Mouse (Mus musculus) gastrocnemius, adult 2 months (tissue): ENCODE measurements around the gene Mmd2. TPM values are rescaled to one million over a fixed set of nuclear protein-coding genes. Genes with fewer than 3 reads are reported as not detected.

Experiments
- DNase-seq: peaks from one replicate; pipeline ENCODE4 v3.0.0; 2022
- H3K27ac ChIP-seq: fragments of 200-600 bp; 2 replicates; pipeline ENCODE4 v1.8.1; 2022; ENCODE audit warnings: mild to moderate bottlenecking
- H3K4me3 ChIP-seq: fragments of 200-600 bp; 2 replicates; pipeline ENCODE4 v1.8.1; 2022; ENCODE audit warnings: mild to moderate bottlenecking, moderate library complexity
- CTCF ChIP-seq: fragments of 200-600 bp; IDR thresholded peaks from 2 replicates; pipeline ENCODE4 v1.8.1; 2022; ENCODE audit warnings: antibody characterized with exemption, mild to moderate bottlenecking, moderate library complexity
- intact Hi-C: fragments of 180-260 bp; cut with DNase I; formaldehyde crosslinking; loops from one replicate; pipeline ENCODE4 v1.15.1; 2025
- total RNA-seq, 2 experiments: library from RNA; stranded (reverse); gene quantifications; 2 replicates each; pipeline ENCODE4 v1.2.3; 2021

Gene Mmd2
- total RNA-seq, 2 experiments from 2014 or later: not detected

DNA sequence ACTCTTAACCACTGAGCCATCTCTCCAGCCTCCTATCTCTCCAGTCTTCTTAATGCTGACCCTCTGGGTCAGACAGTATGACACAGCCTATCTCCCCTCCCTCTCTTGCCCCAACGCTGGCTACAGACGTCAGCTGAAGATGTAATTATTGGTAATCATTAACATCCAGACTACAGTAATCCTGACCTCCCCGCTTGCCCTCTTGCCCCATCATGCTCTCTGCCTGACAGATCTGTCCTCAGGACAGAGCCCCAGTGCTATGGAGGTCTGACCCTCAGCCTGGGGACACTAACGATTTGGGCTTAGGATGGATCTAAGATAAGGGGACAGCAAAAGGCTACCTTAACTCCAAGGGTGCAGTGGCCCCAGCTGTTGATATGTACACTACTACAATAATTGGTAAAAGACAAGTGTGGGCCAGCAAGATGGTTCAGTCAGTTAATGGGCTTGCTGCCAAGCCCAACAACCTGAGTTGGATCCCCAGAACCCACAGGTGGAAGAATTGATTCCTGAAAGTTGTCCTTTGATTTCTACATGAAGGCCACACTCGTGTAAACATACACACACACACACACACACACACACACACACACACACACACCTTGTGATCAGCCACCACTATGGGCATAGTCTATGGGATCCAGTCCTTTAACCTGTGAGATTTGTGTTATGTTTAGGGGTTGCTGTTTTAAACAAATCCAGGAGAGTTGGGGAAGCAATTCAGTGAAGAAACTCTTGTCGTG, 10.8 kb downstream of the Mmd2 start:
- Histone ChIP-seq H3K4me3 (no peak overlapping the region), H3K27ac (no peak overlapping the region)
- TF ChIP-seq CTCF: no peak
- intact Hi-C loops: no loop called here
- no peak for DNase-seq

DNA sequence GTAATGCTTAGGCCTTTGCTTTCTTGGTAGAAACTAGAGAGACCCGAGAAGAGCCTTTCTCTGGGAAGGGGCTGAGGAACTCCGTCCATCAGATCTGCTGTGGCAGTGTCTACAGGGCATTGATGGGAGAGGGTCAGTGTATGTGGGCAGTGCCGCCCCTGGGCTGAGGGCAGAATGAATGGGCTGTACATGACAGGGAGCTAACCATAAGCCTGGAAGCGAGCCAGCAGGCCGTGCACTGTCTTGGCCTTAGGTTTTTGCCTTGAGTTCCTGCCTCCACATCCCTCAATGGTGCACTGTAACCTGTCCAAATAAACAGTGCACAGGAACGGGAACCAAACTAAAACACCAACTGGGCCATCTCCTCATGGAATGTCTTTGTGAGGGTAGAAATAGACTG, 11.9 kb downstream of the Mmd2 start:
- intact Hi-C loops: no loop called here
- H3K27ac ChIP-seq: no peak overlapping the region
- DNase-seq: no peak
- H3K4me3 ChIP-seq: no peak overlapping the region
- no peak for TF ChIP-seq CTCF

DNA sequence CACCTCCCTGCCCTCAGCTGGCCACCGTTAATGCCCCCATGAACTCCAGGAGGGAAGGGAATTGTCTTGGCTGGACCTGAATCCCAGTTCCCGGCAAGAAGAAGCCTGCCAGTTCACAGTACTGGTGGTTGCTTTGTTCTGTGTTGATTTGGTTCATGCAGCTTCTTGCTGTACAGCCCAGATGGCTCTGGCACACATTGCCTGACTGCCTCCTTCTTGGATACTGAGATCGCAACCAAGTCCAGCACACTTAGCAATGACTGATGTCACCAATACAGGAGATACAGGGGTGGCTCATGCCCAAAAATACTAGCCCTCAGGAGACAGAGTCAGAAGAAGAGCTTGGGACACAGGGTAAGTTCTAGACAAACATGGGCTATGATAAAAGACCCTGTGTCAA, 12.9 kb downstream of the Mmd2 start:
- no peak for DNase-seq
- Histone ChIP-seq H3K27ac (no peak overlapping the region), H3K4me3 (no peak overlapping the region)
- intact Hi-C loops: no loop called here
- no peak for TF ChIP-seq CTCF

- DNase-seq: no peak
- intact Hi-C loops: no loop called here
- Histone ChIP-seq H3K27ac (no peak overlapping the region), H3K4me3 (no peak overlapping the region)
- TF ChIP-seq CTCF: no peak
Observed at GRCm38 (mm10) chr5:142590953-142591616, 17.5 kb downstream of the Mmd2 start.

DNA sequence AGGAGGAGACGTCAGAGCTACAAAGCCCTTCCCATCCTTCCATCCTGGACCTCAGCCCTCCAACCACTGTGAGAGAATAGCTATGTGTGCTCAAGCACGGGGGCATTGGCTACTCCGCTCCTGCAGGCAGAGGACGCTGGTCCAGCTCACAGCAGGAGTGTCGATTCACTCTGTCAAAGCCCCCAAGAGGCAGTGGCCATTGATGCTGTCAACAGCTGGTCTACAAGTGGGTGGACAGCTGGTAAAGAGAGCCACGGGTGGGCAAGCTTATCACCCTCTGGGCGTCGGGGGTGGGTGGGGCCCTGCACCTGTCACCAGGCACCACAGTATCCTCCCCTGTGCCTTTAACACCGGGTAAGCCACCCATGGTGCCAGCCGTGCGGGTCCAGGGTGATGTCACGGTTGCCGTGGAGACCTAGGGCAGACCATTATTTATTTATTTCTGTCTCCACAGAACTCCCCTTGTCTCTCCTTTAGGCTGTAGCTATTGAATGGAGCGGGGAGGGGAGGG, 24.9 kb downstream of the Mmd2 start:
- intact Hi-C loops: no loop called here
- Histone ChIP-seq H3K4me3 (no peak overlapping the region), H3K27ac (no peak overlapping the region)
- TF ChIP-seq CTCF: no peak
- DNase-seq: no peak

DNA sequence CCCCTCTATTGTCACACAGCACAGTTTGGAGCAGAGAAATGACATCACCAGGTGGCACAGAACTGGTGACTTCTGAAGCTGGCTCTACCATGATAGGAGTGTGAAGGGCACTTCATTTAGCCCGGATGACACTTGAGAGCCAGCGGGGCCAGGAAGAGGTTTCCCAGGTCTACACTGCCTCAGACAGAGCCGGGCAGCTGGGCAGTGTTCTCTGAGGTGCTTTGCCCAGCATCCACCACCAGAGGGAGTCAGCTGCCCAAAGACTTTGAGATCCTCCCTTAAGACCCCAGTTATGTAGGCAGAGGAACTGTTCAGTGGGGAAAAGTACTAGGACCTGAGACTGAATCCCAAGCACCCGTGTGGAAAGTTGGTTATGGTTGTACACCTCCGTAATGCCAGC, 27.1 kb downstream of the Mmd2 start:
- Histone ChIP-seq H3K27ac (no peak overlapping the region), H3K4me3 (no peak overlapping the region)
- intact Hi-C loops: loop anchor here (1.0 kb wide), 1 partner anchor 137 kb away; no protein-coding TSS in a partner anchor
- peak; percentile 41 for DNase-seq
- peak; percentile 76 for TF ChIP-seq CTCF

DNA sequence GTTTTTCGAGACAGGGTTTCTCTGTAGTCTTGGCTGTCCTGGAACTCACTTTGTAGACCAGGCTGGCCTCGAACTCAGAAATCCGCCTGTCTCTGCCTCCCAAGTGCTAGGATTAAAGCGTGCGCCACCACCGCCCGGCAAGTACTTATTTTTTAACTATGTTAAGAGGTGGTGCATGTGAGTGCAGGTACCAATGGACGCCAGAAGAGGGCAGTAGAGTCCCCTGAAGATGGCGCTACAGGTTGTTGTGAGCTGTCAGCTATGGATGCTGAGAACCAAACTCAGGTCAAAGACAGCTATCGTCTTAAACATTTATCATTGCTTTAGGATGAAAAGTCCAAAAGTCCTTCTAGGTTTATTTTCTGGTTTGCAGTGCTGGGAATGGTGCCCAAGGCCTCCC, 30.4 kb downstream of the Mmd2 start:
- H3K27ac ChIP-seq: no peak overlapping the region
- intact Hi-C loops: no loop called here
- no peak for DNase-seq
- H3K4me3 ChIP-seq: no peak overlapping the region
- TF ChIP-seq CTCF: no peak; the same call in 1 of the 2 replicates

DNA sequence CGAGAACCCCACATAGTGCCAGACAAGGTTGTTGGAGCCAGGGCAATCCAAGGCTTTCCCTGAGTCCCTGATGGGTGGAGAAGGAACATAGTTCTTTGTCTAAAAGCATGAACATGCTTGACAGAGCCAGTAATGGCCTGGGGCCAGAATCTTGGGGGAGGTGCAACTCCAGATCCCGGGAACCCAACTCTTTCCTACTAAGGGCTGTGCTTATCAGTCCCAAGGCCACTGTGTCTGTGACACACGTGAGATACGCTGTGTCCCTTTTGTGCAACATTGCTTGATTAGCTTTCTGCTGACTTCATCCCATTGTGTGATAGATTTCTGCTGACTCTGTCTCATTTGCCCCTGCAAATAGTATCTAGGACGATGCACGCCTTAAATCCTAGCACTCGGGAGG, 31.8 kb downstream of the Mmd2 start:
- peak; percentile 45 for DNase-seq
- no peak for TF ChIP-seq CTCF
- no peak overlapping the region for H3K27ac ChIP-seq
- intact Hi-C loops: no loop called here
- no peak overlapping the region for H3K4me3 ChIP-seq

- intact Hi-C loops: no loop called here
- no peak overlapping the region for H3K27ac ChIP-seq
- no peak for TF ChIP-seq CTCF
- DNase-seq: no peak
- no peak overlapping the region for H3K4me3 ChIP-seq
Observed at GRCm38 (mm10) chr5:142574323-142575057, 34.1 kb downstream of the Mmd2 start.

DNA sequence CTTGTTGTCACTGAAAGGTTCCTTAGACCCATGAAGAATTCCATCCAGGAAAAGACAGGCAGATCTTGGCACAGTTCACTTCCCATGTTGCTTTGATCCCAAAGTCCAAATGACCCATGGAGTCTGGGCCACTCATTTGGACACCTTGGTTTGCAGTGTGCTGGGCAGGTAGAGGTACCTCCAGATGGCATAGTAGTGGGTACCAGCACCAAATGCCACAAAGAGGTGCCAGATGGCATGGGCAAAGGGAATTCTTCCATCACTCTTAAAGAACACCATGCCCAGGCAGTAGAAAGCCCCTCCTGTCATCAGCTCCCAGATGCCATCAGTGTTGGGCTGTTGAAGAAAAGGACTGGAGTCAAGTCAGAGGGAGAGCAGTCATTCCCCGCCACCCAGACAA, 44.0 kb downstream of the Mmd2 start:
- H3K27ac ChIP-seq: no peak overlapping the region
- H3K4me3 ChIP-seq: no peak overlapping the region
- intact Hi-C loops: no loop called here
- no peak for TF ChIP-seq CTCF
- no peak for DNase-seq

GRCm38 (mm10) chr5:142560261-142560660, 48.3 kb downstream of the Mmd2 start:
- intact Hi-C loops: no loop called here
- no peak for TF ChIP-seq CTCF
- H3K4me3 ChIP-seq: no peak overlapping the region
- no peak overlapping the region for H3K27ac ChIP-seq
- DNase-seq: no peak

DNA sequence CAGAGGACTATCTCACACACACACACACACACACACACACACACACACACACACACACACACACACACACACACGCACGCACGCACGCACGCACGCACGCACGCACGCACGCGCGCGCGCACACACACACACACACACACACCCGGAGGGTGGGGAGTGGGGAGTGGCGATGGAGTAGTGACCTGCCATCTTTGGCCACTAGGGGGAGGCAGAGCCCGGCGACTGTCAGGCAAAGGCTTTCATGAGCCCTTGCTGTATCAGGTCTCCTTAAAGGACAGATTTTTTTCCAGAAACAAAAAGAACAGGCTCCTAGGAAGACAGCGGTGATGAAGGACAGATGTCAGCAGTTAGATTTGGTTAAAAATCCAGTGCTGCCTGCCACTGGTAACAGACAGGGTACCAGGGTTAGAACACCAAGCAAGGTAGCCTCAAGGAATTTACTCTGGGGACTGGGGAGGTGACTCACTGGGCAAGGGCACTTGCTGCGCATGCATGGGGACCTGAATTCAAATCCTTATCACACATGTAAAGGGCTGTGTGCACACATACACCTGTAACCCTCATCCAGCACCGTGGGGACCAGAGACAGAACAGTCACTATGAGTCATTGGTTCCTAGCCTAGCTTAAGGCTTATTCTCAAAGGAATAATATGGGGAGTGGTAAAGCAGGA, 51.1 kb downstream of the Mmd2 start:
- intact Hi-C loops: loop anchor here (2.0 kb wide), 1 partner anchor 161 kb away; no protein-coding TSS in a partner anchor
- no peak overlapping the region; the same call in 1 of the 2 replicates for H3K4me3 ChIP-seq
- TF ChIP-seq CTCF: peak; percentile 84
- no peak overlapping the region for H3K27ac ChIP-seq
- DNase-seq: peak; percentile 85
